Mouse (Mus musculus) neutrophil, adult 5-6 weeks (primary cell): ENCODE measurements around the gene Gpd1. TPM values are rescaled to one million over a fixed set of nuclear protein-coding genes. Genes with fewer than 3 reads are reported as not detected.
A peak's percentile ranks its signal among the peaks of the same experiment; 100 is the strongest.
"Not testable (repeated sequence)": the region's sequence is repeated elsewhere in the genome, so short reads cannot be mapped to it uniquely, and the experiment has no call there.

Experiments used
- ATAC-seq: fragments of 151-379, 151-347 bp; 2 replicates; pipeline ENCODE4 v1.8.0; 2017; ENCODE audit warnings: mild to moderate bottlenecking, moderate TSS enrichment; ENCODE audit not compliant: insufficient number of reproducible peaks, poor library complexity, low FRiP score, severe bottlenecking; ENCODE audit errors: extremely low read depth
- total RNA-seq: library from RNA; stranded (forward); fragments of 200-1000 nt; gene quantifications from 2 replicates; pipeline ENCODE4 v1.2.3, GENCODE M21; 2017

Gpd1 gene
- total RNA-seq, 1 experiment from 2014 or later, result not detected

- ATAC-seq, result no peak
Measured at GRCm38 (mm10) chr15:99735631-99736030, 18.3 kb downstream of the Gpd1 start.

DNA sequence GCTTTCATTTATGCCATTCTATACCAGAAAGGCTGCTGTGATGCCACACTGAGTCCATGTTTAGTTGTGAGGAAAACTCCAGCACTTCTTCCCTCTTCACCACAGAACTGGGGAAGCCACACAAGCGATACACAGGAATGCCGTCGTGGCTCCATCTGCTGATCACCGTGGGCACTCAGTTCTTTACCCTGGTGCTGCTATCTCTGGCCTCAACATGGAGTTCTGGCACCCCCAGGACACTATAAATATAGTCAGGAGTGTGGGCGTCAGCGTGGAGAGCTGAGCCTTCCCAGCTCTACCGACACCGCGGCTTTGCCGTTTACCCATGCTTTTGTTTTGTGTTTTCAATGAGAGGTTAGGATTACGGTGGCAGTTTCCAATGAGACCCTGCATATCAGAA lies 19.4 kb downstream of the Gpd1 start:
- no peak for ATAC-seq

- no peak for ATAC-seq
Measured at GRCm38 (mm10) chr15:99740229-99740628, 22.9 kb downstream of the Gpd1 start.

DNA sequence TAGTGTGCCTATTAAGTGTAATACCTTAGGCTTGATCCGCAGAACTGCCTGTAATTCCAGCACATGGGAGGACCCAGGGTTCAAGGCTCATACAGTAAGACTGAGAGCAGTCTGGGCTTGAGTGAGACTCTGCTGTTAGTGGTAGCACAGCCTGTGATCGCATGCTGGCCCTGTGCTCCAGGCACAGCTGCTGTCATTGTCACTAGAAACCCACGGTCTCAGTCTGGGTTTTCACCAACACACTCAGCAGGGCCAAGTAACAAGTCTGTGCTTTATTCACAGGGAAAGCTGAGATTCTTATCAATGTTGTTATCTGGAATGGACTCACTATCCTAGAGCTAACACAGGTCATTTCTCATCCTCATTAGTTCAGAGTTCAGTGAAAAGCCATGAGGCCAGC lies 36.9 kb downstream of the Gpd1 start:
- no peak for ATAC-seq

DNA sequence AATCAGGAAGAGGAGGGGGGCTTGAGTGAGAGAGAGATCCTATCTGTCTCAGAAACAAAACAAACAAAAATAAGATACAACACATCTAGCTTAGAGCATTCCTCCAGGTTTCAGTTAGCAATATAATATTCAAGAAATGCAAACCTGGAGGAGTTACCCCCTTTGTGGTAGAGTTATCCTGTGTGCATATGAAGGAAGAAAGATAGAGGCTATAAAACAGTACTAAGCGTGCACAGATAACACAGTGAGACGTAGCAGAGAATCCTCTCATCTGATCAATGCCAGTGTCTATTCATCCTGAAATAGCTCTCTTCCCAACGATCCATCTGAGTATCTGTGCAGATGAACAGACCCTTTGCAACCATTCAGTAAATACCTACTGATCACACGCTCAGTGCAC lies 50.2 kb downstream of the Gpd1 start:
- ATAC-seq, result no peak

DNA sequence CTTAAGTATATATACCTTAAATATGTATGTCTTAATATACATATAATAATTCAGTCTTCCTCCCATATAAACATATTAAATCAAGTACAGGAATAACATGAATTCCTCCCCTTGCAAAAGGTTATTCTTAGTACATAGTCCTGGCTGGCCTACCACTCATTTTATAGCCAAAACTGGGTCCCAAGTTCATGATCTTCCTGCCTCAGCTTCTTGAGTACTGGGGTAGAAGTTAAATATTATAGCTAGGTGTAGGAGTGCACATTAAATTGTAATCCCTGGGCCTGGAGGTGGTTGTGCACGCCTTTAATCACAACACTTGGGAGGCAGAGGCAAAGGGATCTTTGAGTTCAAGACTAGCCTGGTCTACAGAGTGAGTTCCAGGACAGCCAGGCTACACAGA lies 51.4 kb downstream of the Gpd1 start:
- no peak for ATAC-seq

DNA sequence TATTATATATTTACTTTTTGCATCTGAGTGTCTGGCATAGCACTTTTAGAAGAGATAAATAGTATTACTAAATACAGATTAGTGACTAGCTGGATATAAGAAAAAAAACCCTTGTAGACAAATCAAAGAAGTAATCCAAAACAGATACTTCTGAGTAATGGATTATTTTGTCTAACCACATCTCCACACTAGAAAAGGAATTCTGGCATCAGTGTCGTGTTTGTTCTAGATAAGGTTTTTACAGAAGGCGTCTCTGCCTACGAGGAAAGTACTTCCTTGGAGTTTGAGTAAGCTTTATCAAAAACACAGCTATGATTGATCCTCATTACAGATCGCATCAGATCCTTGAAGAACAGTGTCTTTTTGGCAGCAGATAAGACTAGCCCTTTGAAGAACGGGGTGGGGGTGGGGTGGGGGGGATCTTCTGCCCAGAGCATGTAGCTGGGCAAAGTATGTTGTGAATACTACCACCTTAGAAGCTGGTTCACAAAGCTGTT lies 53.7 kb downstream of the Gpd1 start:
- ATAC-seq, result no peak

GRCm38 (mm10) chr15:99771601-99772276 lies 54.4 kb downstream of the Gpd1 start:
- 0 out of 2 replicates have a peak, but pooled peaks have one; percentile 3 for ATAC-seq

GRCm38 (mm10) chr15:99772277-99772880 lies 55.1 kb downstream of the Gpd1 start:
- ATAC-seq, result peak; percentile 76

- ATAC-seq, result not testable (repeated sequence)
Measured at GRCm38 (mm10) chr15:99772881-99772924, 55.4 kb downstream of the Gpd1 start, which contains the start of gene Cers5. Cers5 (minus strand) TSS chr15:99772885.

- ATAC-seq, result no peak
Measured at GRCm38 (mm10) chr15:99772925-99773324, 55.6 kb downstream of the Gpd1 start.

Other genes with a start within 250 kb of the Gpd1 start
- gene Bcdin3d, start 242.8 kb upstream of the Gpd1 start, total RNA-seq, result 9.1 and 11.3 TPM in 2 replicates
- not detected in 2 replicates for gene Faim2, start 189.3 kb upstream of the Gpd1 start, total RNA-seq
- gene Aqp2, start 138.5 kb upstream of the Gpd1 start, total RNA-seq, result not detected in 2 replicates
- not detected in 2 replicates for gene Aqp5, start 126.7 kb upstream of the Gpd1 start, total RNA-seq
- not detected in 2 replicates for gene Aqp6, start 116.1 kb upstream of the Gpd1 start, total RNA-seq
- 6.6 and 8.5 TPM in 2 replicates for gene Racgap1, start 65.9 kb upstream of the Gpd1 start, total RNA-seq
- 0.23 TPM in 1 of 2 replicates, not detected in the other for gene Asic1, start 47.1 kb upstream of the Gpd1 start, total RNA-seq
- gene Smarcd1, start 15.4 kb upstream of the Gpd1 start, total RNA-seq, result 28.9 and 29.6 TPM in 2 replicates
- not detected in 2 replicates for gene Gm17349, start 12.0 kb upstream of the Gpd1 start, total RNA-seq
- gene Cox14, start 8.1 kb downstream of the Gpd1 start, total RNA-seq, result 24.1 and 29.8 TPM in 2 replicates
- 34.4 and 42.8 TPM in 2 replicates for gene Cers5, start 55.4 kb downstream of the Gpd1 start, total RNA-seq
- gene Lima1, start 157.9 kb downstream of the Gpd1 start, total RNA-seq, result 1.1 and 2.1 TPM in 2 replicates
- gene Fam186a, start 249.5 kb downstream of the Gpd1 start, total RNA-seq, result not detected in 2 replicates